Mouse (Mus musculus) left cerebral cortex, postnatal 14 days (tissue): ENCODE measurements around the gene Ache. TPM values are rescaled to one million over a fixed set of nuclear protein-coding genes. Genes with fewer than 3 reads are reported as not detected.

ENCODE experiments used
- DNase-seq, 2 experiments: peaks; one replicate each; pipeline ENCODE4 v3.0.0; 2021 to 2022; ENCODE audit warnings: low spot score in 2 of 2, mixed read lengths in 1 of 2
- intact Hi-C: fragments of 180-260 bp; cut with DNase I; formaldehyde crosslinking; loops from one replicate; pipeline ENCODE4 v1.15.1; 2025
- total RNA-seq, 2 experiments: library from RNA; stranded (reverse); gene quantifications; 2 replicates each; pipeline ENCODE4 v1.2.3; 2021

Gene Ache
- total RNA-seq, 2 experiments from 2014 or later, result 68.4 to 81.1 TPM

DNA sequence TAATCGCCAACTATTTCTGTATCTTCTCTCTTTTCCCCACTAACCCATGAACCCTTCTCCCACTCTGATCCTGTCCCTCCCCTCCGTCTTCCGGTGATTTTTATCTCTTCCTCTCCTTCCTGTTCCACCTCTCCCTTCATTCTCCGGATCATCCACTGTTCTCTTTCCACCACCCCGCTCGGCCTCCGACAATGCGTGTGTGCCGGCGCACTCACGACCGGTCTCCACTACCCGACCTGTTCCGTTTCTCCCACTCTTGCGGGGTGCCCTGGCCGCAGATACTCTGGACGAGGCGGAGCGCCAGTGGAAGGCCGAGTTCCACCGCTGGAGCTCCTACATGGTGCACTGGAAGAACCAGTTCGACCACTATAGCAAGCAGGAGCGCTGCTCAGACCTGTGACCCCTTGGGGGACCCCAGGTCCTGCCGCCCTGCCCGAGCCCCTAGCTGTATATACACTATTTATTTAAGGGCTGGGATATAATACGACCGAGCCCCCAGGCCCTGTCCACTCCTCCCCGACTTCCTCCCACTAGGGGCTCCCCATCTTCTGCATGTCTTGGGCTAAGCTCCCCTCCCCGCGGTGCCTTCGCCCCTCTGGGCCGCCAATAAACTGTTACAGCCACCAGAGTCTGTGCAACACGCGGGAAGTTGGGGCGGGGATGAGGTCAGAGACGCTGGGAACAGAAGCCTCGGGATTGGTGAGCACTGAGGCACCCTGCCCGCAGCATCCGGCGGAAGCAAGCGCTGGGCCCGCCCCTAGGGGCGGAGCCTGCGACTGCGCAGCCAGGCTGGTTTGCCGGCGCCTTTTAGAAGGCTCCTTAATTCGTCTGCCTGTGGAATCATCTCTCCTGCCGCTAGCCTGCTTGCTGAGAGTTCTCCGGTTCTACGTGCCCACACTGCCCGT, 6.8 kb downstream of the Ache start, which contains the start of gene Ufsp1:
Ufsp1 (plus strand) TSS at position 791 of the 905 bp plus-strand sequence.
- DNase-seq, result peak; percentile 97 to 98
- intact Hi-C loops, result no loop called here

- no peak for DNase-seq
- intact Hi-C loops, result loop anchor here (1.0 kb wide), 1 partner anchor 13 kb away; the partner anchor contains the start of gene Srrt
These were observed 7.4 kb downstream of the Ache start for GRCm38 (mm10) chr5:137294744-137295093.

- intact Hi-C loops, result loop anchor here (1.0 kb wide), 1 partner anchor 12 kb away; the partner anchor contains the start of gene Srrt
- DNase-seq, result no peak
These were observed 8.0 kb downstream of the Ache start for GRCm38 (mm10) chr5:137295296-137295695.

DNA sequence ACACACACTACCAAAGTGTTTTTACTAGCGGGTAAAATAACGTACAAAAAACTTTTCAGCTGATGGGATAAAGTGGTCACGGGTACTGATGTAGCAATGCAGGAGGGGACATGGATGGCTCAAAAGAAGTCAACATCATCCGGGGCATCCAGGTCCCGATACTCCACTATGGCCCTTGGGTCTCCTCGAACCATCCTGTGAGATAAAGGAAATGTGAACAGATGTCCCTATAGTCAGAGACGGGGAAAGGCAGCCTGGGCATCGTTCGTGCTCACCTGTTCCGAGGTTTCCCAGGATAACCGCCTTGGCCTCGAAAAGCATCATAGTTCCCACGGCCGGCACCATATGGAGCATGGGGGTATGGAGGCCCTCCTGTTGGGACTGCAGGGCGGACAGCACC, 8.4 kb downstream of the Ache start:
- intact Hi-C loops, result loop anchor here (1.0 kb wide), 1 partner anchor 12 kb away; the partner anchor contains the start of gene Srrt
- DNase-seq, result no peak

- intact Hi-C loops, result no loop called here
- DNase-seq, result no peak
These were observed 9.8 kb downstream of the Ache start for GRCm38 (mm10) chr5:137297126-137297525.

- no peak for DNase-seq
- intact Hi-C loops, result no loop called here
These were observed 11.9 kb downstream of the Ache start for GRCm38 (mm10) chr5:137299240-137299639.

GRCm38 (mm10) chr5:137301253-137301652, 13.9 kb downstream of the Ache start:
- intact Hi-C loops, result no loop called here
- no peak for DNase-seq

- intact Hi-C loops, result no loop called here
- no peak for DNase-seq
These were observed 16.3 kb downstream of the Ache start for GRCm38 (mm10) chr5:137303609-137304008.

DNA sequence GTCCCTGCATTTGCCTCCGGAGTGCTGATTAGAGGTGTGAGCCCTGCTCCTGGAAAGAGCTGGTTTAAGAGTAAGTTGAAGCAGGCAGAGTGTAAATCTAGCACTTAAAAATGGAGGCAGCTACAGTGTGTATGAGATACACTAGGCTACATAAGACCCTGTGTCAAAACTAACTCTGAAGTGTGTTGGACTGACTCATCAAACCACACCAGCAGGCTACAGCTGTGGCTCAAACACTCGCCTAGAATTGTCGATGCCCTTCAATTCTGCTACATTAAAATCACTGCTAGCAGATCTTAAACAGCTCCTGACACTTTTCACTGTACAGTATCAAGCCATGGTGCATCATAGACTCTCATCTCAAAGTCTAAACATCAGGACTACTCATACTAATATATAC, 16.8 kb downstream of the Ache start:
- no peak for DNase-seq
- intact Hi-C loops, result no loop called here

GRCm38 (mm10) chr5:137304816-137305215, 17.5 kb downstream of the Ache start:
- intact Hi-C loops, result no loop called here
- DNase-seq, result no peak

DNA sequence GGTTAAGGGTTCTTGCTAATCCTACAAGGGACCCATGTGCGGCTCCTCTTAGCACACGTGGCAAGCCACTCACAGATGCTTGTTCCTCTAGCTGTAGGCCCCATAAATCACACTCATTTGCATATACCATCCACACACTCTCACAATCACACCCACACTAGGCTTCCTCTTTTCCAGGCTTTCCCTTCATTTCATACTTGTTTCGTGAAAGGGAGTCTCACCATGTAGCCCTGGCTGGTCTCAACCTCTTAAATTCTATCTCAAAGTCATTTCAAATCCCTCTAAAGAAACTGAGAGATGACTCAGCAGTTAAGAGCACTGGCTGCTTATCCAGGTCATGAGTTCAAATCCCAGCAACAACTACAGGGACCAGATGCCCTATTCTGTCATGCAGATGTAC, 18.5 kb downstream of the Ache start:
- DNase-seq, result no peak
- intact Hi-C loops, result no loop called here

GRCm38 (mm10) chr5:137306439-137307005, 19.2 kb downstream of the Ache start:
- no peak for DNase-seq
- intact Hi-C loops, result loop anchor here (1.0 kb wide), 1 partner anchor 11 kb away; no protein-coding TSS in a partner anchor

- intact Hi-C loops, result loop anchor here (1.0 kb wide), 1 partner anchor 12 kb away; no protein-coding TSS in a partner anchor
- DNase-seq, result peak; percentile 93 to 94
These were observed 20.0 kb downstream of the Ache start, which contains the start of gene Srrt for GRCm38 (mm10) chr5:137307071-137307912. TSS of gene Srrt (minus strand) at chr5:137307674.

DNA sequence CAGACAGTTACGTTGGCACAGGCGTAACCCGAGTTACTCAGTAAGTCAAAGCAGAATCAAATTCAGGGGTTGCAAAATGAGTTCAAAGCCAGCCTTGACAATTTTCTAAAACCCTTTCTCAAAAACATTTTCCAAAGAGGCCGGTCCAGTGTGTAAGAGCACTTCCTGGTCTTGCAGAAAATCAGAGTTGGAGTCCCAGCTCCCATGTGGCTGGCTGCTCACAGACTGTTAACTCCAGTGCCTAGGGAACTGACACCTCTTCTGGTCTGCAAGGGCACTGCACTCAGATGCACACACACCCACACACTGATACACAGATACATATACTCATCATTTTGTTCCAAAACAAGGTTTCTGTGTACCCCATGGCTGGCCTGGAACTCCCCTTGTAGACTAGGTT, 21.0 kb downstream of the Ache start:
- intact Hi-C loops, result no loop called here

DNA sequence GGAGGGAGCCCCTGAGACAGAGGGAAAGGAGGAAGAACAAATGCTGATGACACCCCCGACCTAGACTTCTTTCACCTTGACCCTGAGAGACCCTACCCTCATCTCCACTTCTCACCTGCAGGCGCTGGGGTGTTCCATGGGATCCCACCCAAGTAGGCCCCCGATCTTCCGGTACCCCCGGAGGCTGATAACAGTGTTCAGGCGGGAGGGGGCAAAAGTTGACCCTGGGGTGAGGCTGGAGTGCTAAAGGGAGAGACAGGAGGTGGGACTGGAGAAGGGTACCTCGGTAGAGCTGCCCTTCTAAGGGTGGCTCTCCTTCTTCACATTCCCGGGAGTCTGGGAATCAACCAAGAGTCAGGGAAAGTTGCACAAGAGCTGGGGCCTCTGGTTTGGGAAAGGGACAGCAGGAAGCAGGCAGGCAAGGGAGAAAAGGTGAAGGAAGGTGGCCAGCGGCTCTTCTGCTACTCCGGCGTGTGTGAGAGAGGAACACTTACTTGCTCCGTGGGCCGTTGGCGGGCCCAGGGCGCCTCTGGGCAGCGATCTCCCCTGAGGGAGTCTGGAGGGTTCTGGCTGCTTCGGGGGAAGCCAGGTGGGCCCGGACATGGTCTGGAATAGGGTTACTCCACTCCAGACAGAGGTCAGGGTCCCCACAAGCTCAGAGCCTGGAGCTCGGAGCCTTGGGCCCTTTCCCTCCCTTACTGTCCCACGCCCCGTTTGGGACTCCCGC, 26.3 kb downstream of the Ache start:
- DNase-seq, result no peak
- intact Hi-C loops, result no loop called here

More for the DNA sequence above, 21.0 kb downstream of the Ache start:
- no peak for DNase-seq

DNA sequence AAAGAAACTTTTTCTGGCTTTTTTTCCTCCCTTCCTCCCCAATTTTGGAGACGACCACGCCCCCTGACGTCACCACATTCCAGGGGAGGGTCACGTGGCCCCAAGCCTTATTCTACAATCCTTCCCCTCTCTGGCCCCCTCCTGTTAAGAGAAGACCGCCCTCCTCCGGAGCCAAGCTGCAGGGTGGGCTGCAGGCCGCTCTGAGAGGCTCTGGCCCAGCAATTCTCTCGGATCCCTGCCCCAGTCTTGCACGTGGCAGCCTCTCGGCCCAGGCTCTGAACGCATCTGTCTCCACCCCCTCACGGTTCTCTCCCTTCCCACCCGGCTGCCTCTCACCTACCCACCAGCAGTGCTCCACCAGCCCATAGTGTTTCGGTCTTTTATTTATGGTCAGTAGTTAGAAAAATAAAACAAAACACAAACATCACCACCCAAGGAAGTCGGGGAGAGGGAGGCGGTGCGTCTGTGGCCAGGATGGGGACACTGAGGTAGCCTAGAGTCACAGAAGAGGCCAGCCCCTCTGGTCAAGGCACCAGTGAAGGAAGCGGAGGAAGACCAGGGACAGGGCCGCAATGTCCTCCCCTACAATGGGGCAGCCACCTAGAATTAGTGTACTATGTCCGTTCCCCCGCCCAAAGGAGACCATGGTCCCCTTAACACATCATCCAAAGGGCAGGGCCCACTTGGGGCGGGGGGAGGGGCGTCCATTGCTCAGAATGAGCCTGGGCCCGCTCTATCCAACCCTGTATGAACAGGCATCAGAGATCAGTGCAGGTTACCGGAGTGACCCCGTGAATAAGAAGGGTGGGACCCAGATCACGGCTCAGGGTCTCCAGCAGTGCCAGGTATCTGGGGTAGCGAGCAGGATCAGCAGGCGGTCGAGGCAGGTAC, 27.1 kb downstream of the Ache start, which contains the start of gene Trip6:
Trip6 (minus strand) TSS at position 212 of the 891 bp plus-strand sequence.
- intact Hi-C loops, result no loop called here

DNA sequence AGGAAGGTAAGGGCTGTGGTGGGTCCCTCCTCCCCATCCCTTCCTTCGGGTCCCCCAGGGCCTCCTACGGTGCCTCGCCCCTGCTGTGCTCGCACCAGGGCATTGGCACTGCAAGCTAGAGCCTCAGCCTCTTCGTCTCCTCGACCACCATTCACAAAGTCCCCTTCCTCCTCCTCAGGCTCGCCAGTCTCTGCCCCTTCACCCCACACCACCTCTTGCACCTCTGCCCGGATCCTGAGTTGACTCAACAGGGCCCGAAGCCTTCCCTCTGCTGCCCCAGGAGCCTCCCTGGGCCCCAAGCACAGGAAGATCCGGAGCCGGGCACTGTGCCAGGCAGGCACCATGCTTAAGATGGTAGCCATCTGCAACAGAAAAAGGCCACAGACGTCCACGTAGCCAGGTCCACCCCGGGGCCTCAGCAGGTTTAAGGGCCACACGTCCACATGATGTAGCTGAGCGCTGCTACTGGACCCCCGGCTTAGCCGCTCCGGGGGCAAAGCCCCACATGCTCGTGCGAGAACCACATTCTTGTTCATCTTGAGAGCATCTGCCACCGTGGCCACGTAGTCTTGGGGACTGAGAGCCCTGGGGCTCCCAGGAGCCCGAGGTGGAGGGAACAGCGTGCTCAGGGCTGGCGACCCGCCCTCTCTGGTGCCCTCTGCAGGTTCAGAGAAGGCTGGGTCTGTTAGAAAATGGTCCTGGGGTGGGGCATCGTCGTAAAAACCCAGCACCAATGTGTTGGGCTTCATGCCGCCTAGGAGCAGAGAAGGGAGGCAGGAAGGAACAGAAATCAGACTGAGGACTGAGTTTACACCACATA, 28.0 kb downstream of the Ache start:
- DNase-seq, result no peak
- intact Hi-C loops, result no loop called here

More for the DNA sequence above, 27.1 kb downstream of the Ache start, which contains the start of gene Trip6:
- DNase-seq, result peak; percentile 56 to 60
